Mouse (Mus musculus) erythroblast, embryonic 14.5 days (primary cell): ENCODE measurements around the gene Sppl3. TPM values are rescaled to one million over a fixed set of nuclear protein-coding genes. Genes with fewer than 3 reads are reported as not detected.

Source experiments
- H3K27me3 ChIP-seq: 2 replicates; pipeline ENCODE4 v1.6.1; 2012; ENCODE audit warnings: inconsistent platforms; ENCODE audit not compliant: control insufficient read depth
- H3K36me3 ChIP-seq: 2 replicates; pipeline ENCODE4 v1.6.1; 2012; ENCODE audit warnings: mild to moderate bottlenecking, inconsistent platforms; ENCODE audit not compliant: control insufficient read depth
- H3K4me1 ChIP-seq: 2 replicates; pipeline ENCODE4 v1.6.1; 2012; ENCODE audit warnings: inconsistent platforms; ENCODE audit not compliant: control insufficient read depth
- H3K4me3 ChIP-seq: replicated peaks from 2 replicates; pipeline ENCODE3; 2012; ENCODE audit warnings: moderate library complexity, mild to moderate bottlenecking, inconsistent platforms
- H3K9me3 ChIP-seq: 2 replicates; pipeline ENCODE4 v1.6.1; 2012; ENCODE audit warnings: low read length, inconsistent platforms, mixed read lengths; ENCODE audit not compliant: control insufficient read depth
- GATA1 ChIP-seq: IDR thresholded peaks from 2 replicates; pipeline ENCODE4 v1.6.1; 2012; ENCODE audit warnings: low read length, inconsistent platforms, mixed read lengths
- TAL1 ChIP-seq: IDR thresholded peaks from 3 replicates; pipeline ENCODE4 v1.6.1; 2012; ENCODE audit warnings: low read length, inconsistent platforms, mixed read lengths
- polyA plus RNA-seq: library from polyadenylated mRNA; stranded (reverse); fragments of >175 nt; gene quantifications from 2 replicates; pipeline ENCODE4 v1.2.3, GENCODE M21; 2012

Gene Sppl3
- polyA plus RNA-seq, 1 experiment, result 4.6 TPM

DNA sequence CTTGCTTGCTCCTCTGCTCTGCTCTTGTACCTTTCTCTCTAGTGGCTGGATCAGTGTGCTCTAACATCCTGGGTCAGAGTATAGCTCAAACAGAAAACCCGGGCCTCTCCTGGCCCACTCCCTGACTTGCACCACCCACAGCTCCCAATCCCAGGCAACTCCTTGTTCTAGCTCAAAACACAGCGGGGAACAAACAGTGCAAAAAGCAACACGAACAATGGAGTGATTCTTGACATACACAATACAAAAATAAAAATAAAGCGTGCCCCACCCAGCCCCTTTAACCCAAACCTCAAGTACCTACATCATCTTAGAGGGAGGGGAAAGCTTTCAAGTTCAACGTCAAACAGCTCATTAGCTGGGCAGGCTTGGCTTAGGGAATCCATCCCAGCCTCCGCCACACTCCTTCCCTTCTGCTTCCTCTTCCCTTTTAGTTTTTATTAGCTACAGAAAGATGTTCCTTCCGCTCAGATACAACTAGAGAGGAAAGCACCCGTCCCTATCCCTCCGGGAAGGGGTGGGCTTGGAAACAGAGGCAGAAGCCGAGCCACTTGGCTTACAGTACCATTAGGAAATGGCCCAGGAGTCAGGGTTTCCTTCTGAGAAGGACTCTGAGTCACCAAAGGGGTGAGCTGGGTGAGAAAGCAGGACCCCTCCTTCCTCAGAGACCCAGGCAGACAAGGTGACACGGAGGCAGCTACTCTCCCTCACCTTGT lies 134.5 kb downstream of the Sppl3 start:
- no peaks in the 10 kb centered on the region for H3K27me3 ChIP-seq
- no peak overlapping the region for H3K4me3 ChIP-seq
- H3K36me3 ChIP-seq, result peaks cover 52% of the 10 kb centered on the region
- no peak for TF ChIP-seq GATA1
- no peak for TF ChIP-seq TAL1
- no peaks in the 10 kb centered on the region; the same call in 1 of the 2 replicates for H3K4me1 ChIP-seq
- no peaks in the 10 kb centered on the region for H3K9me3 ChIP-seq

DNA sequence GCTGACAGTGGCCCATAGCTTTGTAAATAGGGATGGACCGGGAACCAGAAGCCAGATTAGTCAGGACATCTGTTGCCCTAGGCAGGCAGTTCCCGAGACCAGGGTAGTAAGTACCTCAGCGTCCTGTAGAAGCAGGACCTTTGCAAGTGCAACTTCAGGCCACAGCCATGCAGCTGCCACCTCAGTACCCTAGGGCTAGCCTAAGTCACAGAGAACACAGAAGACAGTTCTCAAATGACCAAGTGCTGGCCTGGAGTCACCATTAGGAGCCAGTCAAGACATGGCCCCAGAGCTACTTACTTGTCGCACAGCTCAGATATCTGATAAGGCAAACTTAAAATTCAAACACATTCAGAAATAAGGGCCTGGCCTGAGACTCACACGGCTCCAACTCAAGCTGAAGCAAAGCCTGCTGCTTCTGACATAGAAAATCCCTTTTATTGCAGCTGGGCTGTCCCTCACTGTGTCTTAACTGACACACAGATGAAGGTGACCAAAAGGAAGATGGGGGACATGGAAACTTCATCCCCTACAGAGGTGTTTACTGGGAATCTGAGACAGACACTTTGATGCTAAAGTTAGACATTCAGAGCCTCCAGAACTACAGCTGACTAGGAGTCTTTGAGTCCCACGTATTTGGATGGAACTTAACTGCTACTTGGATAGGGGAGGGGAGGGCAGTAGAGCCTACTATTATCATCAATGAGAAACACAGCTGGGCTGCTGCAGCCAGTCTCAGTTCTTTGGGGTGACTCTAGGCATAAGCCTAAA lies 135.2 kb downstream of the Sppl3 start:
- H3K36me3 ChIP-seq, result peaks cover 57% of the 10 kb centered on the region
- no peak overlapping the region for H3K4me3 ChIP-seq
- H3K4me1 ChIP-seq, result no peaks in the 10 kb centered on the region; the same call in 1 of the 2 replicates
- H3K27me3 ChIP-seq, result no peaks in the 10 kb centered on the region
- TF ChIP-seq TAL1 (no peak), GATA1 (no peak)
- no peaks in the 10 kb centered on the region for H3K9me3 ChIP-seq

DNA sequence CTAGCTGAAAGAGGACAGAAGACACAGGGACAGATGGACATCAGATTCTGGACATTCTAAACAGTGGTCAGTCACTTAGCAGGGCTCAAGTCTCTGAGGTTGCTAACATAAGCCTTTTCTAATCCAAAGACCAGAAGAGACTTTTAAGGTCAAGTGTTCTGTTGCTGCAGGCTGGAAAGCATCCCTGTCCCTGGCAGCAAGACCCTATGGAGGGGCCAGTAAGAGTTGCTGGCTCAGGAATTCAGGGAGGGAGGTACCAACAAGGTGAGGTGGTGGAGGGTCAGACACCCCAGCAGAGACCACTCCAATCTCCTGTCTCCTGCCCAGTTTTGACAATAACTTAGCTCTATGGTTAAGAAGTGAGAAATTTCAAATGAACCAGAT lies 135.8 kb downstream of the Sppl3 start:
- Histone ChIP-seq H3K4me3 (no peak overlapping the region), H3K27me3 (no peaks in the 10 kb centered on the region), H3K36me3 (peaks cover 59% of the 10 kb centered on the region), H3K9me3 (no peaks in the 10 kb centered on the region), H3K4me1 (no peaks in the 10 kb centered on the region; the same call in 1 of the 2 replicates)
- TF ChIP-seq GATA1 (no peak), TAL1 (no peak)

DNA sequence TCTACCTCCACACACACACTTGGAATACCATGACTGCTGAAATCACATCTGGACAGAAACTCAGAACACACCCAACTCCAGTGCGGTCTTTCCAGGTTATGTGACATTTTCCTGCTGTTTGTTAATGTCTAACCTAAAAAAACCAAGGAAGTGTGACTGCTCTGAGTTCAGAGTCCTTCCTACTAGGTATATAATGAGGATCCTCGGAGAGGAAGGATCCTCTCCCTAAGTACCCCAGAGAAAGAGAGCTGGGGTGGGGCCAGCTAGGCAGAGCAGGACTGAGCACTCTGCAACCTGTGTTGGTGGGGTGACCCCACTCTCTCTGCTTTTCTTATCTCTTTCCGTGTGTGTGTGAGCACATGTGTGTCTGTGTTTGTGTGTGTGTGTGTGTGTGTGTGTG lies 136.5 kb downstream of the Sppl3 start:
- Histone ChIP-seq H3K27me3 (no peaks in the 10 kb centered on the region), H3K4me3 (no peak overlapping the region), H3K36me3 (peaks cover 59% of the 10 kb centered on the region), H3K9me3 (no peaks in the 10 kb centered on the region), H3K4me1 (no peaks in the 10 kb centered on the region; the same call in 1 of the 2 replicates)
- TF ChIP-seq TAL1 (no peak), GATA1 (no peak)

DNA sequence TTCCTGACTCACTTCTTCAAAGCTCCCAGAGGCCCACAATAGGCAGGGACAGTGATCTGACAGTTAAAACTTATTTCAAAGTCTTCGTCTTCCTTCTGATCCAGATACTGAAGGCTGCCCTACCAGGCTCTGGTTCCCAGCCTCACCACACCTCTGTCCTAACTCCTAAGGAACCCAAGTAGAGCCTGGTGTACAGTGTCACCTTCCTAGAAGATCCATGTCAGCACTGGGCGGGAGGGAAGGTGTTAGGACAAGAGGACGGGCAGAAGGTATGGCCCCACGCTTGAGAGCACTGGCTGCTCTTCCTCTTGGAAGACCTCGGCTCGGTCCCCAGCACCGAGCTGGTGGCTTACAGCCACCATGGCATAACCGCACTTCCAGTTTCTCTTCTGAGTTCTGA lies 137.4 kb downstream of the Sppl3 start:
- no peak overlapping the region for H3K4me3 ChIP-seq
- H3K27me3 ChIP-seq, result no peaks in the 10 kb centered on the region
- H3K4me1 ChIP-seq, result no peaks in the 10 kb centered on the region; the same call in 1 of the 2 replicates
- H3K36me3 ChIP-seq, result peaks cover 66% of the 10 kb centered on the region
- H3K9me3 ChIP-seq, result no peaks in the 10 kb centered on the region
- no peak for TF ChIP-seq GATA1
- no peak for TF ChIP-seq TAL1

Other genes starting within 250 kb of the Sppl3 start
- 15.2 TPM in 2 replicates for gene Ankrd13a, start 236.5 kb upstream of the Sppl3 start, polyA plus RNA-seq
- gene Git2, start 235.6 kb upstream of the Sppl3 start, polyA plus RNA-seq, result 7.0 and 8.0 TPM in 2 replicates
- 4.4 and 5.8 TPM in 2 replicates for gene 1500011B03Rik, start 187.7 kb upstream of the Sppl3 start, polyA plus RNA-seq
- gene 4930519G04Rik, start 157.5 kb upstream of the Sppl3 start, polyA plus RNA-seq, result 0.02 TPM in 1 of 2 replicates, not detected in the other
- gene Gm9936, start 152.5 kb upstream of the Sppl3 start, polyA plus RNA-seq, result not detected in 2 replicates
- gene Oasl2, start 114.2 kb upstream of the Sppl3 start, polyA plus RNA-seq, result 0.02 and 0.09 TPM in 2 replicates
- not detected in 2 replicates for gene Oasl1, start 87.9 kb upstream of the Sppl3 start, polyA plus RNA-seq
- 2.4 and 3.3 TPM in 2 replicates for gene 2210016L21Rik, start 69.0 kb upstream of the Sppl3 start, polyA plus RNA-seq
- gene Hnf1a, start 40.0 kb upstream of the Sppl3 start, polyA plus RNA-seq, result 0.03 and 0.14 TPM in 2 replicates
- gene Gm10401, start 87.2 kb downstream of the Sppl3 start, polyA plus RNA-seq, result not detected in 2 replicates
- 0.71 and 0.84 TPM in 2 replicates for gene Acads, start 108.2 kb downstream of the Sppl3 start, polyA plus RNA-seq
- 1.3 and 1.6 TPM in 2 replicates for gene Unc119b, start 123.8 kb downstream of the Sppl3 start, polyA plus RNA-seq
- gene Mlec, start 147.0 kb downstream of the Sppl3 start, polyA plus RNA-seq, result 0.53 and 0.69 TPM in 2 replicates
- not detected in 2 replicates for gene Cabp1, start 183.2 kb downstream of the Sppl3 start, polyA plus RNA-seq
- 12.0 and 13.2 TPM in 2 replicates for gene Pop5, start 224.7 kb downstream of the Sppl3 start, polyA plus RNA-seq